Mouse (Mus musculus): ENCODE measurements around the gene Slc17a9.

DNA sequence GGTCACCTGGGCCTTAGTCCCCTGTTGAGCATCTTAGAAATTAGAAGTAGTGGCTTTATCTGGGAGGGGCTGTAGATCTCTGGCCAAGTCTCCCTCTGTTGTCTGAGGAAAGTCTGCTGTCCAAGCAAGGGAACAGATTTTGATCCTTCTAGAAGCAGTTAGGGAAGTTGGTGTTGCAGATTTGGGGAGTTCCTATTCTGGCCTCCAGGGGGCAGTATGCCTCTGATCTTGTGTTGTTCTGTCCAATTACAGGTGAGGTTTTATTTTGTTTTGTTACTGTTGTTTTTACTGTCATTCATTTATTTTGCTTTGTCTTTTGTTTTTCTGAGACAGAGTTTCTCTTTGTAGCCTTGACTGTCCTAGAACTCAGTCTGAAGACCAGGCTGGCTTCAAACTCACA, 61.7 kb downstream of the Slc17a9 start:
- TF ChIP-seq CTCF (IDR thresholded peaks at IDR 0.05; ENCODE audit: extremely low read depth, insufficient read depth, low read length), result peak; percentile 68
- no peak for TF ChIP-seq POLR2A (IDR thresholded peaks at IDR 0.05; ENCODE audit: extremely low read depth, insufficient read depth, low read length)
